Mouse (Mus musculus) retina, adult 2 months (tissue): ENCODE measurements around the gene Gm10073.
"Not testable (repeated sequence)": the region's sequence is repeated elsewhere in the genome, so short reads cannot be mapped to it uniquely, and the experiment has no call there.

Source experiments
- DNase-seq: peaks from one replicate; pipeline ENCODE4 v3.0.0-alpha.2; 2012; ENCODE audit warnings: low read depth, low spot score

Gm10073 gene

GRCm38 (mm10) chr8:106599265-106599979, 26.2 kb upstream of the Gm10073 start:
- no peak for DNase-seq

GRCm38 (mm10) chr8:106597067-106597466, 23.8 kb upstream of the Gm10073 start:
- no peak for DNase-seq

GRCm38 (mm10) chr8:106595623-106596022, 22.4 kb upstream of the Gm10073 start:
- not testable (repeated sequence) for DNase-seq

- DNase-seq, result no peak
Measured at GRCm38 (mm10) chr8:106592458-106592857, 19.2 kb upstream of the Gm10073 start.

- DNase-seq, result no peak
Measured at GRCm38 (mm10) chr8:106588443-106589431, 15.5 kb upstream of the Gm10073 start.

GRCm38 (mm10) chr8:106586896-106587295, 13.6 kb upstream of the Gm10073 start:
- no peak for DNase-seq

GRCm38 (mm10) chr8:106585671-106586037, 12.4 kb upstream of the Gm10073 start:
- DNase-seq, result no peak

GRCm38 (mm10) chr8:106584942-106585670, 11.8 kb upstream of the Gm10073 start:
- no peak for DNase-seq

- no peak for DNase-seq
Measured at GRCm38 (mm10) chr8:106581344-106582088, 8.3 kb upstream of the Gm10073 start.

GRCm38 (mm10) chr8:106579510-106579909, 6.2 kb upstream of the Gm10073 start:
- no peak for DNase-seq

GRCm38 (mm10) chr8:106576849-106577555, 3.7 kb upstream of the Gm10073 start:
- no peak for DNase-seq

GRCm38 (mm10) chr8:106574283-106574682, 1.0 kb upstream of the Gm10073 start:
- no peak for DNase-seq

GRCm38 (mm10) chr8:106572175-106572574, 1.1 kb downstream of the Gm10073 start:
- DNase-seq, result not testable (repeated sequence)

GRCm38 (mm10) chr8:106571551-106572172, 1.6 kb downstream of the Gm10073 start:
- DNase-seq, result no peak

GRCm38 (mm10) chr8:106570386-106570785, 2.9 kb downstream of the Gm10073 start:
- DNase-seq, result no peak

GRCm38 (mm10) chr8:106569006-106569405, 4.3 kb downstream of the Gm10073 start:
- DNase-seq, result no peak

- no peak for DNase-seq
Measured at GRCm38 (mm10) chr8:106563691-106564182, 9.5 kb downstream of the Gm10073 start.

- no peak for DNase-seq
Measured at GRCm38 (mm10) chr8:106561097-106561865, 12.0 kb downstream of the Gm10073 start.

- DNase-seq, result no peak
Measured at GRCm38 (mm10) chr8:106559844-106560243, 13.4 kb downstream of the Gm10073 start.
